Mouse (Mus musculus): ENCODE results near the gene Gas7.

Gene Gas7

GRCm38 (mm10) chr11:67577472-67577871, 122.2 kb downstream of the Gas7 start:
- no peak for DNase-seq (ENCODE audit: low read depth)

GRCm38 (mm10) chr11:67577994-67578393, 122.8 kb downstream of the Gas7 start:
- DNase-seq (ENCODE audit: low read depth) = no peak

GRCm38 (mm10) chr11:67579136-67579535, 123.9 kb downstream of the Gas7 start:
- DNase-seq (ENCODE audit: low read depth) = no peak

GRCm38 (mm10) chr11:67581549-67581948, 126.3 kb downstream of the Gas7 start:
- DNase-seq (ENCODE audit: low read depth) = no peak

- DNase-seq (ENCODE audit: low read depth) = no peak
Observed at GRCm38 (mm10) chr11:67582570-67582969, 127.3 kb downstream of the Gas7 start.

- no peak for DNase-seq (ENCODE audit: low read depth)
Observed at GRCm38 (mm10) chr11:67585016-67585415, 129.8 kb downstream of the Gas7 start.

- no peak for DNase-seq (ENCODE audit: low read depth)
Observed at GRCm38 (mm10) chr11:67585629-67586028, 130.4 kb downstream of the Gas7 start.

- no peak for DNase-seq (ENCODE audit: low read depth)
Observed at GRCm38 (mm10) chr11:67586231-67586994, 131.2 kb downstream of the Gas7 start.

GRCm38 (mm10) chr11:67588196-67588827, 133.1 kb downstream of the Gas7 start:
- DNase-seq (ENCODE audit: low read depth) = no peak

GRCm38 (mm10) chr11:67588828-67589314, 133.6 kb downstream of the Gas7 start:
- DNase-seq (ENCODE audit: low read depth) = no peak

- no peak for DNase-seq (ENCODE audit: low read depth)
Observed at GRCm38 (mm10) chr11:67596233-67596632, 141.0 kb downstream of the Gas7 start.

- DNase-seq (ENCODE audit: low read depth) = no peak
Observed at GRCm38 (mm10) chr11:67596856-67597255, 141.6 kb downstream of the Gas7 start.

- DNase-seq (ENCODE audit: low read depth) = no peak
Observed at GRCm38 (mm10) chr11:67597388-67597787, 142.2 kb downstream of the Gas7 start.

- no peak for DNase-seq (ENCODE audit: low read depth)
Observed at GRCm38 (mm10) chr11:67599141-67599540, 143.9 kb downstream of the Gas7 start.

GRCm38 (mm10) chr11:67600710-67601430, 145.6 kb downstream of the Gas7 start:
- DNase-seq (ENCODE audit: low read depth) = no peak

- no peak for DNase-seq (ENCODE audit: low read depth)
Observed at GRCm38 (mm10) chr11:67602711-67603369, 147.6 kb downstream of the Gas7 start.

- no peak for DNase-seq (ENCODE audit: low read depth)
Observed at GRCm38 (mm10) chr11:67604481-67604880, 149.2 kb downstream of the Gas7 start.

- no peak for DNase-seq (ENCODE audit: low read depth)
Observed at GRCm38 (mm10) chr11:67608114-67608683, 153.0 kb downstream of the Gas7 start.

GRCm38 (mm10) chr11:67612158-67612839, 157.1 kb downstream of the Gas7 start:
- DNase-seq (ENCODE audit: low read depth) = no peak

GRCm38 (mm10) chr11:67616557-67617239, 161.5 kb downstream of the Gas7 start:
- no peak for DNase-seq (ENCODE audit: low read depth)

GRCm38 (mm10) chr11:67622340-67622739, 167.1 kb downstream of the Gas7 start:
- DNase-seq (ENCODE audit: low read depth) = no peak
